Mouse (Mus musculus) kidney, embryonic 16.5 days (tissue): ENCODE results near the gene Ap3d1. TPM values are rescaled to one million over a fixed set of nuclear protein-coding genes. Genes with fewer than 3 reads are reported as not detected.

Experiments
- ATAC-seq: fragments of 200-750 bp; cut with Nextera tagmentation; 2 replicates; pipeline ENCODE4 v1.8.0; 2017; ENCODE audit warnings: moderate TSS enrichment; ENCODE audit not compliant: low FRiP score, low TSS enrichment
- H3K27ac ChIP-seq: fragments of 300-500 bp; sonication (generic); 2 replicates; pipeline ENCODE4 v1.5.1; 2014; ENCODE audit warnings: low read length
- H3K27me3 ChIP-seq: fragments of 300-500 bp; sonication (generic); 2 replicates; pipeline ENCODE4 v1.6.1; 2014; ENCODE audit warnings: low read length, control low read depth, mixed read lengths; ENCODE audit not compliant: insufficient read depth
- H3K36me3 ChIP-seq: fragments of 300-500 bp; sonication (generic); 2 replicates; pipeline ENCODE4 v1.6.1; 2014; ENCODE audit warnings: low read length, control low read depth, mixed read lengths; ENCODE audit not compliant: insufficient read depth
- H3K4me1 ChIP-seq: fragments of 300-500 bp; sonication (generic); 2 replicates; pipeline ENCODE4 v1.6.1; 2014; ENCODE audit warnings: low read length, control low read depth, mixed read lengths; ENCODE audit not compliant: insufficient read depth
- H3K4me2 ChIP-seq: fragments of 300-500 bp; sonication (generic); replicated peaks from 2 replicates; pipeline ENCODE4 v1.6.1; 2014; ENCODE audit warnings: low read depth, low read length
- H3K4me3 ChIP-seq: fragments of 300-500 bp; sonication (generic); 2 replicates; pipeline ENCODE4 v1.5.1; 2014; ENCODE audit warnings: mild to moderate bottlenecking, low read length
- H3K9ac ChIP-seq: fragments of 300-500 bp; sonication (generic); replicated peaks from 2 replicates; pipeline ENCODE4 v1.6.1; 2014; ENCODE audit warnings: low read length
- H3K9me3 ChIP-seq: fragments of 300-500 bp; sonication (generic); 2 replicates; pipeline ENCODE4 v1.6.1; 2016; ENCODE audit warnings: low read length, control low read depth
- WGBS: fragments of 180-500 bp; shearing (Covaris S2); extraction: QIAGEN DNeasy Blood & Tissue Kit; methylation state at CpG from one replicate; pipeline ENCODE4 v1.1.7; 2014; 5-methylcytosine and 5-hydroxymethylcytosine counted together
- polyA plus RNA-seq: library from polyadenylated mRNA; unstranded; fragments of >200 nt; fragmentation: Nextera tagmentation; extraction: Ambion mirVana; gene quantifications from 2 replicates; pipeline ENCODE4 v1.2.1, GENCODE M21; 2015

Ap3d1 gene
- polyA plus RNA-seq, 1 experiment from 2014 or later = 68.8 TPM

- no peaks in the 10 kb centered on the region for H3K9me3 ChIP-seq
- peak overlapping the region; percentile 59 for H3K4me2 ChIP-seq
- WGBS = 5% methylated on average over 16 of the region's 16 CpGs
- no peaks in the 10 kb centered on the region for H3K27me3 ChIP-seq
- H3K27ac ChIP-seq = peak overlapping the region; percentile 88
- peak overlapping the region; percentile 41 for H3K4me3 ChIP-seq
- peak overlapping the region; percentile 46 for H3K9ac ChIP-seq
- ATAC-seq = peak; percentile 24; the same call in 1 of the 2 replicates
- no peaks in the 10 kb centered on the region for H3K36me3 ChIP-seq
- H3K4me1 ChIP-seq = peaks cover 21% of the 10 kb centered on the region
Measured at GRCm38 (mm10) chr10:80751188-80751832, 9.2 kb upstream of the Ap3d1 start.

- ATAC-seq = no peak
- Histone ChIP-seq H3K4me2 (no peak overlapping the region), H3K4me1 (peaks cover 21% of the 10 kb centered on the region), H3K4me3 (no peak overlapping the region), H3K27ac (no peak overlapping the region), H3K27me3 (no peaks in the 10 kb centered on the region), H3K36me3 (no peaks in the 10 kb centered on the region), H3K9me3 (no peaks in the 10 kb centered on the region), H3K9ac (no peak overlapping the region)
- 9% methylated on average over 6 of the region's 6 CpGs for WGBS
Measured at GRCm38 (mm10) chr10:80748609-80749008, 6.5 kb upstream of the Ap3d1 start.

DNA sequence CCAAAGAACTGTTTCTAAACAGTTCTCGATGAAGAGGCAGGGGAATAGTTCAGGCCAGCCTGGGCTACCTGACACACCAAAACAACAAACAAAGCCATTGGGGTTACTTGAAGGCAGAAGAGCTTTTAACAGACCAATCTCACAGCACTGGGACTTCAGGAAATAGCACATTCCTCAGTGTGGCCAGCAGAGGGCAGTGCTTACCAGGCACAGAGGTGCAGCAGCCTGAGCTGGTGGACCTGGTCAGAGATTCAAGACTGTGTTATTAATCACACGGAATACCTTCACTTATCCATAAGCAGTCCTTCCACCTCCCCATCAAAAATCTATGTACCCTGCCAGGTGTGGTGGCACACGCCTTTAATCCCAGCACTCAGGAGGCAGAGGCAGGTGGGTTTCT is 5.3 kb upstream of the Ap3d1 start:
- H3K4me3 ChIP-seq = no peak overlapping the region
- peaks cover 22% of the 10 kb centered on the region for H3K4me1 ChIP-seq
- no peaks in the 10 kb centered on the region for H3K36me3 ChIP-seq
- WGBS = 19% methylated on average over 3 of the region's 3 CpGs
- H3K27me3 ChIP-seq = no peaks in the 10 kb centered on the region
- ATAC-seq = no peak; the same call in 1 of the 2 replicates
- no peaks in the 10 kb centered on the region for H3K9me3 ChIP-seq
- H3K27ac ChIP-seq = no peak overlapping the region
- no peak overlapping the region for H3K4me2 ChIP-seq
- H3K9ac ChIP-seq = no peak overlapping the region

GRCm38 (mm10) chr10:80744262-80744661 is 2.2 kb upstream of the Ap3d1 start:
- Histone ChIP-seq H3K36me3 (no peaks in the 10 kb centered on the region), H3K9ac (no peak overlapping the region), H3K9me3 (no peaks in the 10 kb centered on the region), H3K27me3 (no peaks in the 10 kb centered on the region), H3K4me2 (no peak overlapping the region), H3K27ac (no peak overlapping the region), H3K4me1 (peaks cover 25% of the 10 kb centered on the region), H3K4me3 (no peak overlapping the region)
- WGBS = 41% methylated on average over 5 of the region's 5 CpGs
- no peak for ATAC-seq

DNA sequence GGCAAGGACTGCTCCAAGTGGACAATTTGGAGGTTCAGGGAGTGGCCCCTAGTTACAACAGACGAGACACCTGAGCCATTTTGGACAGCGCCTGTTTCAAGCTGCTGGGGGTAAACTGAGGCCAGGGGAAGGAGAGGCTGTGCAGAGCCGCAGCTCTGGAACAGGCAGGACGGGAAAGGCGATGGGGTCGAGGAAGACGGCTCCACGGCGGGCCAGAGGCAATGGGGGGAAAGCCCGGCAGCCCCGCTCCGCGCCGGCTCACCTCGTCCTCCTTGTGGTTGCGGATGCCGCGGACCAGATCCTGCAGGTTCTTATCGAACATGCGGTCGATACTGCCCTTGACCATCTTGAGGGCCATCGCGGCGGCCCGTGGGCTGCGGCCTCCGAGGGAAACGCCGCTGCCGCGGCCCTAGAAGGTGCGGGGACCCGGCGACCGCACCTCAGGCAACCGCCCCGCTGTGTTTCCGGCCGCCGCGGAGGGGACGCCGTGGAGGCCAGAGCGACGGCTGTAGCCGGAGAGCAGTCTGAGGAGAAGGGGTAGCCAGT is 357 bp downstream of the Ap3d1 start:
- peak overlapping the region; percentile 95 for H3K4me2 ChIP-seq
- H3K27me3 ChIP-seq = no peaks in the 10 kb centered on the region
- under 1% methylated on average over 46 of the region's 46 CpGs for WGBS
- no peaks in the 10 kb centered on the region for H3K9me3 ChIP-seq
- no peaks in the 10 kb centered on the region for H3K36me3 ChIP-seq
- peaks cover 25% of the 10 kb centered on the region for H3K4me1 ChIP-seq
- peak overlapping the region; percentile 76; the same call in 1 of the 2 replicates for H3K27ac ChIP-seq
- H3K4me3 ChIP-seq = peak overlapping the region; percentile 100
- peak overlapping the region; percentile 97 for H3K9ac ChIP-seq
- peak; percentile 3; the same call in 1 of the 2 replicates for ATAC-seq

DNA sequence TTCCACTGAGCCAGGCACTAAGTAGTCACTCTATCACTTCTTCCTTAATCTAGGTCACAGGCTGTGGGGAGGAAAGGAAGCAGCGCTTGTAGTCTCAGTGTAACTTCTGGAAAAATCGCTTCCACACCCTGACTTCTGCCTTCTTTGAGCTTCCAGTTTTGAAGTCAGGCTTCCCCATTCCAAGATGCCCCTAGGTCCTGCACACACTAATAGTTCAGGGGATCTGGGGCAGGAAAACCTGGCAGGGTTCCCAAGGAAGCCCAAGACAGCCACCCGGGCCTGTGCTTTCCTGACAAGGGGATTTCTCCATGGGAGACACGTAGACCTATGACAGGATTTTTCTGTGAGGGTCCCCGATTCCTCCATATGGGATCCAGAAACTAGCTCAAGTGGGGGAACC is 918 bp downstream of the Ap3d1 start:
- H3K9ac ChIP-seq = peak overlapping the region; percentile 97
- H3K4me2 ChIP-seq = peak overlapping the region; percentile 95
- H3K9me3 ChIP-seq = no peaks in the 10 kb centered on the region
- peaks cover 25% of the 10 kb centered on the region for H3K4me1 ChIP-seq
- 18% methylated on average over 5 of the region's 5 CpGs for WGBS
- ATAC-seq = no peak
- H3K4me3 ChIP-seq = peak overlapping the region; percentile 100
- no peaks in the 10 kb centered on the region for H3K27me3 ChIP-seq
- H3K27ac ChIP-seq = no peak overlapping the region; the same call in 1 of the 2 replicates
- no peaks in the 10 kb centered on the region for H3K36me3 ChIP-seq

DNA sequence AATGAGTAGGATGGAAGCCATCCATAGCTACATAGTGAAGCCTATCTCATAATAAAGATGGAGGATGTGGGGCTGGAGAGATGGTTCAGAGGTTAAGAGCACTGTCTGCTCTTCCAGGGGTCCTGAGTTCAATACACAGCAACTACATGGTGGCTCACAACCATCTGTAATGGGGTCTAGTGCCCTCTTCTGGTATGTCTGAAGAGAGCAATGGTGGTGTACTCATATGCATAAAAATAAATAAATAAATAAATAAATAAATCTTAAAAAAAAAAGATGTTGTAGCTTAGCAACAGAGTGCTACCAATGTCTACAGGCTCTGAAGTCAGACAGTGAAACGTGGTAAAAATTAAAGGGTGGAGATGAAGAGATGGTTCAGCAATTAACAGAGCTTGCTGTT is 3.4 kb downstream of the Ap3d1 start:
- Histone ChIP-seq H3K4me3 (no peak overlapping the region), H3K9me3 (no peaks in the 10 kb centered on the region), H3K27ac (no peak overlapping the region), H3K36me3 (0 out of 2 replicates have a peak, but pooled peaks cover 7% of the 10 kb centered on the region), H3K4me1 (peaks cover 20% of the 10 kb centered on the region), H3K27me3 (no peaks in the 10 kb centered on the region), H3K9ac (no peak overlapping the region), H3K4me2 (no peak overlapping the region)
- ATAC-seq = no peak
- WGBS = 70% methylated on average over 1 of the region's 1 CpGs

- 73% methylated on average over 5 of the region's 5 CpGs for WGBS
- no peak overlapping the region for H3K27ac ChIP-seq
Measured at GRCm38 (mm10) chr10:80736731-80737130, 5.3 kb downstream of the Ap3d1 start.

GRCm38 (mm10) chr10:80732611-80733101 is 9.4 kb downstream of the Ap3d1 start:
- 92% methylated on average over 6 of the region's 6 CpGs for WGBS
- no peaks in the 10 kb centered on the region for H3K4me1 ChIP-seq
- no peaks in the 10 kb centered on the region for H3K27me3 ChIP-seq
- no peak for ATAC-seq
- no peak overlapping the region for H3K9ac ChIP-seq
- no peak overlapping the region for H3K4me3 ChIP-seq
- no peaks in the 10 kb centered on the region for H3K9me3 ChIP-seq
- H3K4me2 ChIP-seq = no peak overlapping the region
- peaks cover 47% of the 10 kb centered on the region for H3K36me3 ChIP-seq
- no peak overlapping the region for H3K27ac ChIP-seq

More at GRCm38 (mm10) chr10:80736731-80737130, 5.3 kb downstream of the Ap3d1 start:
- peaks cover 12% of the 10 kb centered on the region; the same call in 1 of the 2 replicates for H3K36me3 ChIP-seq
- no peak overlapping the region for H3K9ac ChIP-seq
- peaks cover 16% of the 10 kb centered on the region for H3K4me1 ChIP-seq
- no peak for ATAC-seq
- H3K27me3 ChIP-seq = no peaks in the 10 kb centered on the region
- H3K4me3 ChIP-seq = no peak overlapping the region
- H3K4me2 ChIP-seq = no peak overlapping the region
- H3K9me3 ChIP-seq = no peaks in the 10 kb centered on the region
